10 mouse cellular contexts compared by ENCODE assay signal in genomic region chr6:145387378-145387777, GRCm38 (mm10).
DNase-seq lines count a peak whose midpoint lies in the region; ATAC-seq lines count a peak whose summit lies in the region.
"Had no signal": no experiment of that assay in that cellular context is flagged by ENCODE, and none has a peak within 500 bp of the region (broad histone marks: within the 10 kb centered on the region; RNA-seq: fewer than 3 reads in every experiment).

No protein-coding gene starts in this region.

- ATAC-seq in midbrain, embryonic 13.5 days, result 0 out of 2 replicates have a peak, but pooled peaks have one; percentile 37
- no peak for ATAC-seq in midbrain, embryonic 11.5 days (ENCODE audit: low FRiP score)

- 63% methylated on average over 6 of the region's 6 CpGs for WGBS in midbrain, embryonic 13.5 days
- WGBS in midbrain, embryonic 11.5 days, result 75% methylated on average over 6 of the region's 6 CpGs

- no peaks in the 10 kb centered on the region for H3K9me3 ChIP-seq in midbrain, embryonic 13.5 days
- no peaks in the 10 kb centered on the region for H3K9me3 ChIP-seq in midbrain, embryonic 11.5 days (ENCODE audit: control insufficient read depth, low read length)
- H3K9me3 ChIP-seq: embryonic facial prominence, embryonic 13.5 days had no signal

- intact Hi-C loops in heart, postnatal 36 days (cut with DNase I), result no loop called here

- no peak overlapping the region for H3K4me3 ChIP-seq in midbrain, embryonic 13.5 days (replicated peaks)
- H3K4me3 ChIP-seq in midbrain, embryonic 11.5 days (ENCODE audit: low read depth, low read length), result no peak overlapping the region
- H3K4me3 ChIP-seq: embryonic facial prominence, embryonic 13.5 days had no signal

- H3K27me3 ChIP-seq in midbrain, embryonic 13.5 days, result no peaks in the 10 kb centered on the region
- no peaks in the 10 kb centered on the region for H3K27me3 ChIP-seq in midbrain, embryonic 11.5 days (ENCODE audit: control insufficient read depth, insufficient read depth, low read length)
- H3K27me3 ChIP-seq: embryonic facial prominence, embryonic 13.5 days had no signal

- peaks cover 6% of the 10 kb centered on the region; the same call in 1 of the 2 replicates for H3K4me1 ChIP-seq in midbrain, embryonic 13.5 days (replicated peaks)
- no peaks in the 10 kb centered on the region for H3K4me1 ChIP-seq in midbrain, embryonic 11.5 days (ENCODE audit: control insufficient read depth, insufficient read depth, low read length)

- no peak overlapping the region for H3K27ac ChIP-seq in midbrain, embryonic 13.5 days
- H3K27ac ChIP-seq in midbrain, embryonic 11.5 days (ENCODE audit: low read depth, low read length), result no peak overlapping the region
- H3K27ac ChIP-seq: embryonic facial prominence, embryonic 13.5 days had no signal

- no peak overlapping the region for H3K4me2 ChIP-seq in midbrain, embryonic 13.5 days (replicated peaks)
- no peak overlapping the region for H3K4me2 ChIP-seq in midbrain, embryonic 11.5 days
- H3K4me2 ChIP-seq: embryonic facial prominence, embryonic 13.5 days had no signal

- no peak overlapping the region for H3K9ac ChIP-seq in midbrain, embryonic 13.5 days (replicated peaks)
- no peak overlapping the region for H3K9ac ChIP-seq in midbrain, embryonic 11.5 days (ENCODE audit: low read length)
- H3K9ac ChIP-seq: embryonic facial prominence, embryonic 13.5 days had no signal

- H3K36me3 ChIP-seq in midbrain, embryonic 13.5 days, result no peaks in the 10 kb centered on the region
- no peaks in the 10 kb centered on the region for H3K36me3 ChIP-seq in midbrain, embryonic 11.5 days (ENCODE audit: control insufficient read depth, insufficient read depth, low read length)
- H3K36me3 ChIP-seq: embryonic facial prominence, embryonic 13.5 days had no signal

- peak; percentile 62 for DNase-seq in heart, adult 11 months
- DNase-seq in heart, postnatal 36 days, result no peak
- no peak for DNase-seq in midbrain, embryonic 11.5 days (ENCODE audit: low spot score, missing footprints)
- peak; percentile 86 for DNase-seq in layer of hippocampus, adult 9-11 months
- peak; percentile 32 to 80 for DNase-seq in right cerebral cortex, postnatal 10 days (ENCODE audit: low spot score in 2 of 2)
- DNase-seq in cerebellum, postnatal 14 days, result no peak
- no peak for DNase-seq in adrenal gland, adult (ENCODE audit: inconsistent age in 2 of 2, low spot score in 1 of 2)
- DNase-seq: lung, postnatal 36 days had no signal

Comparison
In these comparisons a context has a peak if more than half of its experiments do, and no peak if none do; other contexts are left out.
1. DNase-seq: peak in heart, adult 11 months (single experiment), layer of hippocampus, adult 9-11 months (single experiment) and right cerebral cortex, postnatal 10 days (2 of 2); none in heart, postnatal 36 days (0 of 2), midbrain, embryonic 11.5 days (single experiment), cerebellum, postnatal 14 days (0 of 2) and adrenal gland, adult (0 of 2).